Mouse (Mus musculus) kidney, embryonic 16.5 days (tissue): ENCODE measurements around the gene Fam107b. TPM values are rescaled to one million over a fixed set of nuclear protein-coding genes. Genes with fewer than 3 reads are reported as not detected.
A peak's percentile ranks its signal among the peaks of the same experiment; 100 is the strongest.

Source experiments
- ATAC-seq: fragments of 200-750 bp; cut with Nextera tagmentation; 2 replicates; pipeline ENCODE4 v1.8.0; 2017; ENCODE audit warnings: moderate TSS enrichment; ENCODE audit not compliant: low FRiP score, low TSS enrichment
- H3K27ac ChIP-seq: fragments of 300-500 bp; sonication (generic); 2 replicates; pipeline ENCODE4 v1.5.1; 2014; ENCODE audit warnings: low read length
- H3K27me3 ChIP-seq: fragments of 300-500 bp; sonication (generic); 2 replicates; pipeline ENCODE4 v1.6.1; 2014; ENCODE audit warnings: low read length, control low read depth, mixed read lengths; ENCODE audit not compliant: insufficient read depth
- H3K36me3 ChIP-seq: fragments of 300-500 bp; sonication (generic); 2 replicates; pipeline ENCODE4 v1.6.1; 2014; ENCODE audit warnings: low read length, control low read depth, mixed read lengths; ENCODE audit not compliant: insufficient read depth
- H3K4me1 ChIP-seq: fragments of 300-500 bp; sonication (generic); 2 replicates; pipeline ENCODE4 v1.6.1; 2014; ENCODE audit warnings: low read length, control low read depth, mixed read lengths; ENCODE audit not compliant: insufficient read depth
- H3K4me2 ChIP-seq: fragments of 300-500 bp; sonication (generic); replicated peaks from 2 replicates; pipeline ENCODE4 v1.6.1; 2014; ENCODE audit warnings: low read depth, low read length
- H3K4me3 ChIP-seq: fragments of 300-500 bp; sonication (generic); 2 replicates; pipeline ENCODE4 v1.5.1; 2014; ENCODE audit warnings: mild to moderate bottlenecking, low read length
- H3K9ac ChIP-seq: fragments of 300-500 bp; sonication (generic); replicated peaks from 2 replicates; pipeline ENCODE4 v1.6.1; 2014; ENCODE audit warnings: low read length
- H3K9me3 ChIP-seq: fragments of 300-500 bp; sonication (generic); 2 replicates; pipeline ENCODE4 v1.6.1; 2016; ENCODE audit warnings: low read length, control low read depth
- whole genome bisulfite sequencing: fragments of 180-500 bp; shearing (Covaris S2); extraction: QIAGEN DNeasy Blood & Tissue Kit; methylation state at CpG from one replicate; pipeline ENCODE4 v1.1.7; 2014; 5-methylcytosine and 5-hydroxymethylcytosine counted together
- polyA plus RNA-seq: library from polyadenylated mRNA; unstranded; fragments of >200 nt; fragmentation: Nextera tagmentation; extraction: Ambion mirVana; gene quantifications from 2 replicates; pipeline ENCODE4 v1.2.1, GENCODE M21; 2015

Fam107b gene
- polyA plus RNA-seq, 1 experiment from 2014 or later, result 67.2 TPM

DNA sequence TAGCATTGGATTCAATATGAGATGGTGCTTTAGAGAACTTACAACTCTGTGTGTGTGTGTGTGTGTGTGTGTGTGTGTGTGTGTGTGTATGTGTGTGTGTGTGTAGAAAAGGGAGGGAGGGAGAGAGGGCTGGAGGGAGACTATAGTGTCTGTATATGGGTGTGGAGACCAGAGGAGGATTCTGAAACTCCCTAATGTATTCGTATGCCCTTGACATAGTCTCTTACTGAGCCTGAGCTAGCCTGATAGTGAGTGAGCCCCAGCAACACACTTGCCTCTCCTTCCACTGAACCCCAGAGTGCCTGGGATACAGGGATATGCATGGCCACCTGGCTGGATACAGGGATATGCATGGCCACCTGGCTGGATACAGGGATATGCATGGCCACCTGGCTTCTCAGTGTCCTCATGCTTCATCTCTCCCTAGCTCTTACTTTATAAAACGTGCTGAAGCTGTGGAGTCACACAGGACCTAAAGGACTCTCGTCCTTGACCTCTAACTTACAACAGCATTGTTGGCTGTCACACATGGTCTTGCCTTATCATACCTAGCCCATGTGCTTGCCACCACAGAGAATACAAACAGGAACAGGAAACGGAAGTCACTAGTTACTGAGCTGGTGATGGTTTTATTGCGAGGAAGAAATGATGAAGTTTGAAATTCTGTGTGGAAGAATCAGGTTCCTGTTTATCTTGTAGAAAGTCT lies 157.1 kb downstream of the Fam107b start:
- no peak overlapping the region for H3K4me3 ChIP-seq
- H3K36me3 ChIP-seq, result no peaks in the 10 kb centered on the region
- H3K9me3 ChIP-seq, result no peaks in the 10 kb centered on the region
- H3K27me3 ChIP-seq, result no peaks in the 10 kb centered on the region
- 0 out of 2 replicates have a peak, but pooled peaks have one; percentile 41 for ATAC-seq
- no peak overlapping the region for H3K9ac ChIP-seq
- WGBS, result 58% methylated on average over 5 of the region's 5 CpGs
- H3K4me2 ChIP-seq, result peak overlapping the region; percentile 21; the same call in 1 of the 2 replicates
- no peak overlapping the region for H3K27ac ChIP-seq
- peaks cover 36% of the 10 kb centered on the region for H3K4me1 ChIP-seq

DNA sequence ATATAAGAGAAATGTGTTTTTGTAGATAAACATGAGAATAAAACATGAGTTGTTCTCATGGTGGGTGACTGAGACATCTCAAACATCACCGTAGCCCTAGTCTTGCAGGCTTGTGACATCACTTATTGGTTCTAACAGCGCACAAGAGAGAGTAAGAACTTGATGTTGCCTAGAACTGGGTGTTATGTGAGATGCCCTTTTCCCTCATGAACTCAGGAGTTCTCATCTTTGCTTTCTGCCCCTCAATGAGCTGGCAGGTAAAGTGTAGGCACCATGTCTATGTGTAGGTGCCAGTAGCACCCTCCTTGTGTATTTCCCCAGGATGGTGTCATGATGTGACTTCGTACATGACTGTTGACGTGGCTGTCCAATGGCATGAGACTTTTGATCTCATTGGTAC lies 157.8 kb downstream of the Fam107b start:
- 94% methylated on average over 4 of the region's 4 CpGs for WGBS
- H3K9ac ChIP-seq, result no peak overlapping the region
- no peak overlapping the region for H3K4me3 ChIP-seq
- H3K27ac ChIP-seq, result no peak overlapping the region
- no peak for ATAC-seq
- peaks cover 36% of the 10 kb centered on the region for H3K4me1 ChIP-seq
- no peak overlapping the region for H3K4me2 ChIP-seq
- H3K36me3 ChIP-seq, result no peaks in the 10 kb centered on the region
- H3K9me3 ChIP-seq, result no peaks in the 10 kb centered on the region
- H3K27me3 ChIP-seq, result no peaks in the 10 kb centered on the region

- 73% methylated on average over 3 of the region's 3 CpGs for WGBS
- Histone ChIP-seq H3K27me3 (no peaks in the 10 kb centered on the region), H3K36me3 (no peaks in the 10 kb centered on the region), H3K27ac (peak overlapping the region; percentile 22; the same call in 1 of the 2 replicates), H3K4me1 (peaks cover 36% of the 10 kb centered on the region), H3K4me3 (no peak overlapping the region), H3K4me2 (no peak overlapping the region), H3K9me3 (no peaks in the 10 kb centered on the region), H3K9ac (no peak overlapping the region)
- no peak for ATAC-seq
These were observed 159.3 kb downstream of the Fam107b start for GRCm38 (mm10) chr2:3729586-3729985.

- no peak overlapping the region for H3K9ac ChIP-seq
- H3K4me3 ChIP-seq, result no peak overlapping the region
- H3K27me3 ChIP-seq, result no peaks in the 10 kb centered on the region
- peak overlapping the region; percentile 57 for H3K27ac ChIP-seq
- no peak for ATAC-seq
- no peak overlapping the region for H3K4me2 ChIP-seq
- peaks cover 36% of the 10 kb centered on the region for H3K4me1 ChIP-seq
- no peaks in the 10 kb centered on the region for H3K9me3 ChIP-seq
- WGBS, result 49% methylated on average over 10 of the region's 10 CpGs
- H3K36me3 ChIP-seq, result no peaks in the 10 kb centered on the region
These were observed 160.5 kb downstream of the Fam107b start for GRCm38 (mm10) chr2:3730744-3731143.

- Histone ChIP-seq H3K27ac (peak overlapping the region; percentile 57; the same call in 1 of the 2 replicates), H3K4me2 (no peak overlapping the region), H3K4me3 (no peak overlapping the region), H3K27me3 (no peaks in the 10 kb centered on the region), H3K4me1 (peaks cover 36% of the 10 kb centered on the region), H3K36me3 (no peaks in the 10 kb centered on the region), H3K9me3 (no peaks in the 10 kb centered on the region), H3K9ac (no peak overlapping the region)
- ATAC-seq, result no peak
- WGBS, result 88% methylated on average over 14 of the region's 14 CpGs
These were observed 161.2 kb downstream of the Fam107b start for GRCm38 (mm10) chr2:3731316-3732015.

GRCm38 (mm10) chr2:3737917-3738694 lies 167.8 kb downstream of the Fam107b start:
- Histone ChIP-seq H3K4me3 (no peak overlapping the region), H3K9me3 (no peaks in the 10 kb centered on the region), H3K27ac (no peak overlapping the region), H3K27me3 (no peaks in the 10 kb centered on the region), H3K9ac (no peak overlapping the region), H3K4me2 (no peak overlapping the region), H3K36me3 (peaks cover 2% of the 10 kb centered on the region), H3K4me1 (peaks cover 40% of the 10 kb centered on the region)
- WGBS, result 62% methylated on average over 6 of the region's 6 CpGs
- ATAC-seq, result no peak

GRCm38 (mm10) chr2:3738734-3739133 lies 168.4 kb downstream of the Fam107b start:
- Histone ChIP-seq H3K4me3 (no peak overlapping the region), H3K4me2 (no peak overlapping the region), H3K4me1 (peaks cover 43% of the 10 kb centered on the region), H3K27me3 (no peaks in the 10 kb centered on the region), H3K27ac (no peak overlapping the region), H3K9ac (no peak overlapping the region), H3K36me3 (peaks cover 8% of the 10 kb centered on the region), H3K9me3 (no peaks in the 10 kb centered on the region)
- 53% methylated on average over 12 of the region's 12 CpGs for WGBS
- no peak for ATAC-seq

DNA sequence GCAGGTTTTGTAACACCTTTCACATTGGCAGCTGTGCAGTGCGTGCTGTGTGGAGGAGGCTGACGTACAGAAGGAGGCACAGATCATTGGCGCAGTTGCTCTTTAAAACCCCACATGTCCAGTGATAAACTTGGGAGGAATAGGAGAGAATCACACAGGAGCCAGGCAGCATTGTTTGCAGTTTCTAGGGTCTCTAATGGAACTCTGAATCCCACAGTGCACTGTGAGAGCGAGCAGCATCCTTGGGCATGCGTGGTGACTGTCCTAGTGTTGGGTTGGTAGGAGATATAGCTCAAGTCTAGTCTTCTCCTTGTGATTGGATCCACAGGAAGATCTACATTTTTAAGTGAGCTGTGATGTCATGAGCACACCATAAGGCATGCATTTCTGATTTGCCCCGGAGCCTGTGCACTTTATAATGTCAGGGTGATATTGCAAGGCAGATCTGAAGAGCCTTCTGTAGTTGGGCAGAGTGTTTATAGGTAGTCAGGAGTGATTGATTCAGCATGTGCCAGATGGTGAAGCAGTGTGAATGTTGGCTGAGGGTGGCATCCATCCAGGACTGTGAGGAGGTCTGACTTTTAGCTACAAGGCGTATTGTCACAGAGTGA lies 169.2 kb downstream of the Fam107b start:
- H3K4me2 ChIP-seq, result no peak overlapping the region
- WGBS, result 86% methylated on average over 7 of the region's 7 CpGs

GRCm38 (mm10) chr2:3740256-3740655 lies 170.0 kb downstream of the Fam107b start:
- peaks cover 43% of the 10 kb centered on the region for H3K4me1 ChIP-seq

More for the DNA sequence above, 169.2 kb downstream of the Fam107b start:
- no peak overlapping the region for H3K4me3 ChIP-seq
- peaks cover 43% of the 10 kb centered on the region for H3K4me1 ChIP-seq
- H3K9ac ChIP-seq, result no peak overlapping the region
- no peak for ATAC-seq
- H3K27ac ChIP-seq, result no peak overlapping the region
- H3K27me3 ChIP-seq, result no peaks in the 10 kb centered on the region
- H3K36me3 ChIP-seq, result peaks cover 8% of the 10 kb centered on the region
- H3K9me3 ChIP-seq, result no peaks in the 10 kb centered on the region

More at GRCm38 (mm10) chr2:3740256-3740655, 170.0 kb downstream of the Fam107b start:
- Histone ChIP-seq H3K9ac (no peak overlapping the region), H3K4me2 (no peak overlapping the region), H3K27me3 (no peaks in the 10 kb centered on the region), H3K36me3 (peaks cover 8% of the 10 kb centered on the region), H3K9me3 (no peaks in the 10 kb centered on the region), H3K27ac (no peak overlapping the region), H3K4me3 (no peak overlapping the region)
- WGBS, result 60% methylated on average over 3 of the region's 3 CpGs
- no peak for ATAC-seq
